Mouse (Mus musculus) kidney, embryonic 16.5 days (tissue): ENCODE data around the gene Camk2g. TPM values are rescaled to one million over a fixed set of nuclear protein-coding genes. Genes with fewer than 3 reads are reported as not detected.

ENCODE experiments used
- ATAC-seq: fragments of 200-750 bp; cut with Nextera tagmentation; 2 replicates; pipeline ENCODE4 v1.8.0; 2017; ENCODE audit warnings: moderate TSS enrichment; ENCODE audit not compliant: low FRiP score, low TSS enrichment
- H3K27ac ChIP-seq: fragments of 300-500 bp; sonication (generic); 2 replicates; pipeline ENCODE4 v1.5.1; 2014; ENCODE audit warnings: low read length
- H3K27me3 ChIP-seq: fragments of 300-500 bp; sonication (generic); 2 replicates; pipeline ENCODE4 v1.6.1; 2014; ENCODE audit warnings: low read length, control low read depth, mixed read lengths; ENCODE audit not compliant: insufficient read depth
- H3K36me3 ChIP-seq: fragments of 300-500 bp; sonication (generic); 2 replicates; pipeline ENCODE4 v1.6.1; 2014; ENCODE audit warnings: low read length, control low read depth, mixed read lengths; ENCODE audit not compliant: insufficient read depth
- H3K4me1 ChIP-seq: fragments of 300-500 bp; sonication (generic); 2 replicates; pipeline ENCODE4 v1.6.1; 2014; ENCODE audit warnings: low read length, control low read depth, mixed read lengths; ENCODE audit not compliant: insufficient read depth
- H3K4me2 ChIP-seq: fragments of 300-500 bp; sonication (generic); replicated peaks from 2 replicates; pipeline ENCODE4 v1.6.1; 2014; ENCODE audit warnings: low read depth, low read length
- H3K4me3 ChIP-seq: fragments of 300-500 bp; sonication (generic); 2 replicates; pipeline ENCODE4 v1.5.1; 2014; ENCODE audit warnings: mild to moderate bottlenecking, low read length
- H3K9ac ChIP-seq: fragments of 300-500 bp; sonication (generic); replicated peaks from 2 replicates; pipeline ENCODE4 v1.6.1; 2014; ENCODE audit warnings: low read length
- H3K9me3 ChIP-seq: fragments of 300-500 bp; sonication (generic); 2 replicates; pipeline ENCODE4 v1.6.1; 2016; ENCODE audit warnings: low read length, control low read depth
- WGBS: fragments of 180-500 bp; shearing (Covaris S2); extraction: QIAGEN DNeasy Blood & Tissue Kit; methylation state at CpG from one replicate; pipeline ENCODE4 v1.1.7; 2014; 5-methylcytosine and 5-hydroxymethylcytosine counted together
- polyA plus RNA-seq: library from polyadenylated mRNA; unstranded; fragments of >200 nt; fragmentation: Nextera tagmentation; extraction: Ambion mirVana; gene quantifications from 2 replicates; pipeline ENCODE4 v1.2.1, GENCODE M21; 2015

Gene Camk2g
- polyA plus RNA-seq, 1 experiment from 2014 or later = 46.0 TPM

DNA sequence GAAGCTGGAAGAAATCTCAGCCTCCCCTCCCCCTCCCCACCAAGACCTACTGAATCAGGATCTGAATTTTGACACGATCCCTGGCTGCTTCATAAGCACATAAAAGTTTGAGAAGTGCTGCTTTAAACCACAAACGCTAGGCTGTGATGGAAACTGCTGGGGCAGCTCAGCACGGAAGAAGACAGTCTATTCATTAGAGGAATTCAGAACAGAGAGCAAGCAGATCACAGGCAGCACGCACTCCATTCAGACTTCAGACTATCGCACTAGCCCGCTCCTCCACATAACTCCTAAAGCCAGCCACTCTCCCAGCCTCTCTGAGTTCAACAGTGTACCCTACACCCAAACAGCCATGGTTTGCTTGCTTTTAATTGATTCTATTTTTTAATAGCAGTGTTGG lies 18.2 kb downstream of the Camk2g start:
- Histone ChIP-seq H3K4me3 (no peak overlapping the region), H3K27ac (peak overlapping the region; percentile 30; the same call in 1 of the 2 replicates), H3K27me3 (no peaks in the 10 kb centered on the region), H3K4me1 (peaks cover 29% of the 10 kb centered on the region), H3K9ac (no peak overlapping the region), H3K4me2 (0 out of 2 replicates have a peak overlapping the region, but pooled peaks have one; percentile 10), H3K36me3 (peaks cover 24% of the 10 kb centered on the region), H3K9me3 (no peaks in the 10 kb centered on the region)
- WGBS = 31% methylated on average over 6 of the region's 6 CpGs
- no peak for ATAC-seq

DNA sequence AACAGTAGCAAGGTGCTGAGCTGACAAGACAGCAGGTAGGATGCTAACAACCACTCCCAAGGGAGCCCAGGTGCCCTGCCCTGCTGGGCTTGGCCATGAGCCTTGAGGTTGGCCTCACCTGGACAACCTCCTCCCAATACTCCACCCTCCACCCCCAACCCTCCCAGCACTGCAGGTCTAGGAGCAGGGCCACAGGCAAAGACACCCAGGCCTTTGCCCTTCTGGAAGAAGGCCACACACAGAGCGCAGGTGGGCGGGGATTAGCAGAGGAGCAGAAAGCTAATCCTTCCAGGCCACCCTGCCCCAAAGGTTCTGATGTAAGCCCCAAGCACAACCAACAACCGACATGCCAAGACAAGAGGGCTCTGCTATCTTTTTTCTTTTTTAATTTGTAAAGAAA lies 20.5 kb downstream of the Camk2g start:
- no peak overlapping the region for H3K27ac ChIP-seq
- H3K4me2 ChIP-seq = no peak overlapping the region
- H3K27me3 ChIP-seq = no peaks in the 10 kb centered on the region
- peaks cover 21% of the 10 kb centered on the region for H3K36me3 ChIP-seq
- ATAC-seq = peak; percentile 30; the same call in 1 of the 2 replicates
- H3K9ac ChIP-seq = no peak overlapping the region
- peaks cover 29% of the 10 kb centered on the region for H3K4me1 ChIP-seq
- no peak overlapping the region for H3K4me3 ChIP-seq
- no peaks in the 10 kb centered on the region for H3K9me3 ChIP-seq
- 65% methylated on average over 3 of the region's 3 CpGs for WGBS

DNA sequence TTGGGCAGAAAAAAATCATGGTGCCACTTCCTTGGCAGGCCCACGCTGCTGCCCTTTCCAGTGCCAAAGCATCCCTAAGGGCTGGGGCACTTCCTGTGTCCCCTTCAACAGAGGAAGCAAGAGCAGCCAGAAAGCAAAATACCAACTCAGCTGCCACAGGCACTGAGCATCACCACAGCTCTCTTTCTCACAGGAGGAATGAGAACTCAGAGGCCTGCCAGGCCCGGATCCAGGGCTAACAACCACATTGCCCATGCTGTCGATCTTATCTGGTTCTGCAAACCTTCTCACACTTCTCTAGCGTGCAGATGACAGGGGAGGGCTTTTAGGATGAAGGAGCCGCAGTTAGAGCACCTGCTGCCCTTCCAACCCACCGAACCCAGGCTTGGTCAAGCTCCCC lies 21.1 kb downstream of the Camk2g start:
- Histone ChIP-seq H3K9me3 (no peaks in the 10 kb centered on the region), H3K4me3 (no peak overlapping the region), H3K4me1 (peaks cover 29% of the 10 kb centered on the region), H3K27ac (no peak overlapping the region), H3K27me3 (no peaks in the 10 kb centered on the region), H3K4me2 (no peak overlapping the region), H3K36me3 (peaks cover 19% of the 10 kb centered on the region), H3K9ac (no peak overlapping the region)
- WGBS = 80% methylated on average over 6 of the region's 6 CpGs
- ATAC-seq = no peak

DNA sequence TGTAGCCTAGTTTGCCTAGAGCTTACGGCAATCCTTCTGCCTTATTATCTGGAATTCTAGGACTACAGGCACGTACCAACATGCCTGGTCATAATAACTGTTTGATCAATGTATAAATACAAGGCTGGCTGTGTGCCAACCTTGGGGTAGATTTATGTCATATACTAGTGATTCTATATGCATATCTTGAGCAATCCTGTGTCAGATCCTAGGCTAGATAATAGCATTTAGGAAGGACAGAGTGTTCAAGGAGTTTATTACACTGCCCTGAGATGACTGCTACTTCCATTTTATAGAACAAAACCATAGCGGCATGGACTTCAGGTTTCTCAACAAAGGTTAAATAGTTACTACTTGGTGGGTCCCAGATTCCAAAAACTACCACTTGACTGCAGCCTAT lies 21.9 kb downstream of the Camk2g start:
- H3K4me2 ChIP-seq = no peak overlapping the region
- no peak overlapping the region for H3K9ac ChIP-seq
- H3K4me1 ChIP-seq = peaks cover 29% of the 10 kb centered on the region
- peaks cover 12% of the 10 kb centered on the region for H3K36me3 ChIP-seq
- ATAC-seq = no peak
- WGBS = 85% methylated on average over 3 of the region's 3 CpGs
- no peak overlapping the region for H3K27ac ChIP-seq
- no peak overlapping the region for H3K4me3 ChIP-seq
- H3K27me3 ChIP-seq = no peaks in the 10 kb centered on the region
- no peaks in the 10 kb centered on the region for H3K9me3 ChIP-seq

DNA sequence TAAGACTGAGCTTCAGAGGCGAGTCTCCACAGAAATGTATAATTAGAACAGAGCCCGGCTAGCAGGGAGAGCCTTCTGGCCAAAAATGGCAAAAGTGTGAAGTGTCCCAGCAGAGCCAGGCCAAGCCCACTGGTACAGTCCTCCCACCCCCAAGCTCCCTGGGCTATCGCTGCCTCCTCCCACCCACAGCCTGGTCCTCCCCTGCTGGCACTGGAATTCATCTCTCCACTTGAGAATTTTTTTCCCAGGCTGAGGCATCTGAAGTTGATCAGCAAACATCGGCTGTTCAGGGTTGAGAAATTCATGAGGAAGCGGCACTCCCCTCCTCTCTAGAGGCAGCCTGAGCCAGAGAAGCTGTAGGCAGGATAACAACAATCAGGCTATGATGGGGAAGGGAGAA lies 25.3 kb downstream of the Camk2g start:
- no peaks in the 10 kb centered on the region for H3K27me3 ChIP-seq
- no peaks in the 10 kb centered on the region for H3K9me3 ChIP-seq
- H3K4me3 ChIP-seq = no peak overlapping the region
- H3K27ac ChIP-seq = peak overlapping the region; percentile 6; the same call in 1 of the 2 replicates
- H3K9ac ChIP-seq = no peak overlapping the region
- peaks cover 32% of the 10 kb centered on the region for H3K36me3 ChIP-seq
- ATAC-seq = no peak
- no peak overlapping the region for H3K4me2 ChIP-seq
- peaks cover 5% of the 10 kb centered on the region for H3K4me1 ChIP-seq
- WGBS = 77% methylated on average over 5 of the region's 5 CpGs

DNA sequence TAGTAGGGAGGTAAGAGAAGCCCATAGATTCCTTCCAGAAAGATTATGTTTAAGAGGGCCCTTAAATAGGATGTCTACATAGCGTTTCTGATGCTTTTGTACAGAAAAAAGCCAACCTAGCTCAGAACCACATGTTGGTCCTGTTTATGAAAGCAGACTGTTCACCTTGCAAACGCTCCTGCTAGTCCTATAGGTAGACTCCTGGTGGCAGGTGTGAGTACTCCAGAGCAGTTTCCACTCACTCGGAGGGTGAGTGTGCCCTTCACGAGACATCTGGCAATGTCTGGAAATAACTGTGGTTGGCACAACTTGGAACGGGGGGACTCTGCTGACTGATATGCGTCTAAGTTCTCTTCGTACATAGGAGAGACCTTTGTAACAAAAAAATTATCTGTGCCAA lies 26.0 kb downstream of the Camk2g start:
- 90% methylated on average over 7 of the region's 7 CpGs for whole genome bisulfite sequencing
- Histone ChIP-seq H3K4me3 (no peak overlapping the region), H3K27me3 (no peaks in the 10 kb centered on the region), H3K9me3 (no peaks in the 10 kb centered on the region), H3K4me1 (no peaks in the 10 kb centered on the region; the same call in 1 of the 2 replicates), H3K36me3 (peaks cover 38% of the 10 kb centered on the region), H3K4me2 (no peak overlapping the region), H3K27ac (no peak overlapping the region), H3K9ac (no peak overlapping the region)
- ATAC-seq = no peak

DNA sequence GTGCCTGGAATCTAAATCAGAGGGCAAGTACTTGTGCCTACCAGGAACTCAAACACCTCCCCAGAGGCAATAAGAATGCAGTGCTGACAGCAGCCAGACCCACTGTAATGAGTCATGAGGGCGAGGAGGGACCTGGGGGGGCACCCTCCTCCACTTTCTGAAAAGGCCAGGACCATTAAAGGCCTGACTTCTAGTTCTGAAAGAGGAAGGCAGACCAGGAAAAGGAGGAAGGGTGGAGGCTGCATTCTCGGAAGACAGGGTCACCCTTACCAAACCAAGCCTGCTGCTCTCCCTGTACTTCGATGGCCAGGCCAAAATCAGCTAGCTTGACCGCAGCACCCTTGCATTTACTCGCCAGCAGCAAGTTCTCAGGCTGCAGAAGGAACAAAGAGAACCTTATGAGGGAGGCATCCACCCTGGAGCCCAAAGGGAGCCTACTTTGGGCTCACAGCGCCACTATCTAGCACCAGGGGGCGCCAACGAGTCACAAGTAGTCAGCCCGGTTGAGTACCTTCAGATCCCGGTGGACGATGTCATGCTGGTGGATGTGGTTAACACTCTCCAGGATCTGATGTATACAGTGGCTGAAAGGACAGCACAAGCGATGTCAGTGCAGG lies 28.1 kb downstream of the Camk2g start:
- Histone ChIP-seq H3K27me3 (no peaks in the 10 kb centered on the region), H3K4me2 (no peak overlapping the region), H3K9me3 (no peaks in the 10 kb centered on the region), H3K27ac (peak overlapping the region; percentile 35; the same call in 1 of the 2 replicates), H3K36me3 (peaks cover 51% of the 10 kb centered on the region), H3K4me3 (no peak overlapping the region), H3K9ac (no peak overlapping the region), H3K4me1 (no peaks in the 10 kb centered on the region)
- ATAC-seq = peak; percentile 83
- WGBS = 26% methylated on average over 12 of the region's 12 CpGs

DNA sequence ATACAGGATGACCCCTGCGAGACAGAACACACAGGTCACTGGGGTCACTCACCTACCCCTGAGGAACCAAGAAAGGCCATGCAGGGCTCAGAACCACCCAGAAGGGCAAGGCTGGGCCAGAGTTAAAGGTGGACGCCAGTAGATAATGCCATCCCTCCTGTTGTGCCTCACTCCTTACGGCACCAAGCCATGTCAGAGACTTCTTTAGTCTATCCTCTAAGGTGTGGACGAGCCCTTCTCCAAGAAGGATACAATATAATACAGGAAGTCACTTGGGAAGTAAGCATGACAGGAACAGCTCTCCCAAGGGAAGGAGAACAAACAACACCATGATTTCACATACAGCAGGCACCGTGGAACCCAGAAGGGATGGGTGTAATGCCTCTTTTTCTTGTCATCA lies 28.9 kb downstream of the Camk2g start:
- no peak overlapping the region for H3K9ac ChIP-seq
- H3K4me3 ChIP-seq = no peak overlapping the region
- WGBS = 82% methylated on average over 5 of the region's 5 CpGs
- H3K4me1 ChIP-seq = no peaks in the 10 kb centered on the region
- no peaks in the 10 kb centered on the region for H3K9me3 ChIP-seq
- ATAC-seq = no peak
- H3K4me2 ChIP-seq = no peak overlapping the region
- H3K36me3 ChIP-seq = peaks cover 58% of the 10 kb centered on the region
- H3K27ac ChIP-seq = no peak overlapping the region
- H3K27me3 ChIP-seq = no peaks in the 10 kb centered on the region

DNA sequence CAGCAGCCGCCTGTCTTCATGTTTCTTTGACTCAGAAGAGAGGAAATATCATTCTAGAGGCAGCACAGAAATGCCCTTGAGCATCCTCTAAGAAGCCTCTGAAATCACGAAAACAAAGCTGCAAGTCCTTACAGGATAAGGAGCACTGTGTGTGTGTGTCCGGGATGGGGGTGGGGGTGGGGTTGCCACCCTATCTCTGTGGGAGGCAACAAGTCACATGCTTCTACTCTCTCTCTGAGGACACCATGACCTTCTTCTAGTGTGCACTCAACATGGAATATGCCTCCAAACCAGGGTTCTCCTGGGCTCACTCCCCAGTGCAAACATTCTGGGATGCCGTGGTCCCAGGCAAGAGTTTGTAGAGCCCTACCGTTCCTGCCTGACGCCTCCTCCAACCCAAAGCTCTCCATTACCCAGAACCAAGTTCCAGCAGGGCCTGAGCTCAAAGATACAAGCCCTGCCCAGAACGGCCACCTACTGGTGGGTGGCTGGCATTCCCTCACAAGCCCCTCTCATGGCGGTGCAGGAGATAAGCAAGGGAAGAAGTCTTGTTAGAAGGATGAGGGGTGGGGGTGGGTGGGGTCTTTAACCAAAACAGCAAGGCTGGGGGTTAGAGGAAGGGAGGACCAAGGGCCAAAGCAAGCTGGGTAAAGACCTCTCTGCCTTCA lies 35.0 kb downstream of the Camk2g start:
- Histone ChIP-seq H3K36me3 (peaks cover 70% of the 10 kb centered on the region), H3K4me1 (no peaks in the 10 kb centered on the region), H3K9me3 (no peaks in the 10 kb centered on the region), H3K27me3 (no peaks in the 10 kb centered on the region), H3K27ac (no peak overlapping the region), H3K4me3 (no peak overlapping the region), H3K9ac (no peak overlapping the region), H3K4me2 (no peak overlapping the region)
- no peak for ATAC-seq
- 78% methylated on average over 8 of the region's 8 CpGs for WGBS

DNA sequence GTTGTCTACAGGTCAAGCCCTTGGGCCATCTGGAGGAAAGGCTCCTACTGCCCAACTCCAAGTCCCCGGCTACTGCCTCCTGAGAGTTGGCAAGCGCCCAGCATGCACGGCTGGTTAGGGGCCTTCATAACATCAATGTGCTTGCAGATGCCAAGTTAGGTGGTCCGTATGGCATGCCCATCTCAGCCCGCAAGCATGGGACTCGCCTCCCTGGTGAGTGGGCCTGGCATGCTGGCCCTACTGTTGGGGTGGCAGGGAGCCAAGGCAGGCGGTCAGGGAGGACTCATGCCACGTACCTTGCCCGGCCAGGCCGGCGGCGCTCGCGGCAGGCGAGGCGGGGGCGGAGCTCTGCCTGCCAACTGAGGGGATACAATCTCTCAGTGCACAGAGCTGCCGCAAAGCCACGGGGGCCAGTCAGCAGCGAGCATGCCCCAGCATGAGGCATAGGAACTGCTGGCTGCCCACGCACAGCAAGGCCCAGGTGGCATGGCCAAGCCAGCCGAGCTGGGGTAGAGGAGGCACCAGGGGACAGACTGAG lies 36.4 kb downstream of the Camk2g start:
- ATAC-seq = no peak
- Histone ChIP-seq H3K36me3 (peaks cover 56% of the 10 kb centered on the region), H3K4me2 (no peak overlapping the region), H3K4me3 (no peak overlapping the region), H3K9me3 (no peaks in the 10 kb centered on the region), H3K27me3 (no peaks in the 10 kb centered on the region), H3K9ac (no peak overlapping the region), H3K4me1 (no peaks in the 10 kb centered on the region), H3K27ac (no peak overlapping the region)
- 95% methylated on average over 22 of the region's 22 CpGs for WGBS
